Mouse (Mus musculus) heart, adult 18-20 months (tissue): Measurements from ENCODE around the gene 9130008F23Rik. TPM values are rescaled to one million over a fixed set of nuclear protein-coding genes. Genes with fewer than 3 reads are reported as not detected.

Experiments used
- DNase-seq, 2 experiments: peaks; one replicate each; pipeline ENCODE4 v3.0.0; 2021 to 2022; ENCODE audit warnings: mixed read lengths in 1 of 2
- long read RNA-seq, 2 experiments: library from polyadenylated mRNA; stranded (forward); transcript quantifications; one replicate each; pipeline ENCODE4 v2.0.0; 2021
- total RNA-seq, 2 experiments: library from RNA; stranded (reverse); gene quantifications; 2 replicates each; pipeline ENCODE4 v1.2.3; 2021

9130008F23Rik gene
- under 1 TPM; 0.26 to 0.52 TPM for total RNA-seq
- long read RNA-seq, experiment 1 = 0 reads
- long read RNA-seq, experiment 2 = 0 reads

DNA sequence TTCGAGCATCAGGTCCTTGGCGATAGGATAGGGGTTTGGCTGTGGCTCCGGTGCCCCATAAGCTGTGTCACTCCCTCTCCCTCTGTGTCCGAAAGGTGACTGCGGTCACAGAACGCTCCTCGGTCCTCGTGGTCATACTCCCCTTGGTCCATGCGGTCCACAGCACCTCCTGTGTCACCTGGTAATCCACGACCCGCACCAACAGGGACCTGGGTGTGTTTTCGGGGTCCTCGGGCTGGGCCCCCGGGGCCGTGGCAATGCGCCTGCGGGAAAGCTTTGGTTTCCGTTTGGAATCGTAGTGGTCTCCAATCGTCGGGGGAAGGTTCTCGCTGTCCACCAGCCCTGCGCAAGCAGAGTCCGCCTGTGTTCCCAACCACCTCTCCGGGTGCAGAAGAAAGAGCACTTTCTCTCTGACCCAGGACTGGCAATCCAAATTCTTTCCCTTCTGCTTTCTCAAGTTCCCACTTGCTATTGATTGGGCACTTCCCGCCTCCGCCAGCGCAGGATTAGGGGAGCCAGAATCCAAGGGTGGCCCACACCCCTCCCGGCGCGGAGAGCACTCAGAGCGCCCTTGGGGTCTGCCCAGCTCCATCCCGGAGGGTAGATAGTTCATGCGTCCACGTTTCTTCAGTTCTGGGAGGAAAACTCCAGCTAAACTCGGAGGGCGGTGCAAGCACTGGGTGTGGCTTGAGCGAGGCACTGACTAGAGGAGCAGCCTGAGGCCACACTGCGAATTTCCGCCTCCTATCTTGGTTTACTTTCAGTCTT, at the start of gene 9130008F23Rik:
TSS of gene 9130008F23Rik (minus strand) at position 636 of the 768 bp plus-strand sequence.
- peak; percentile 80 to 81 for DNase-seq

DNA sequence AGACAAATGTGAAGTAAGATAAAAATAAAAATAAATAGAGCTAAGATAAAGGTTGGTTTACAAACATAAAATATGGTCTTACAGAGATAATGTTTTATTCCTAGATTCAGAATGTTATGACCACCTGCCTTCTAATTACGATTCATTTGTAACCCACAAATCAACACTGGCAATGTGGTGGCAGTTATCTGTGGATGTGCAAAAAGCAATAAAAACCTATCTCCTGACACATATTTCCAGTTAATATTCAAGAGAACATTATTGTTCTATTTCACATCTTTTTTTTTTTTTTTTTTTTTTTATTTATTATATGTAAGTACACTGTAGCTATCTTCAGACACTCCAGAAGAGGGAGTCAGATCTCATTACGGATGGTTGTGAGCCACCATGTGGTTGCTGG, 35.1 kb upstream of the 9130008F23Rik start:
- DNase-seq = no peak

DNA sequence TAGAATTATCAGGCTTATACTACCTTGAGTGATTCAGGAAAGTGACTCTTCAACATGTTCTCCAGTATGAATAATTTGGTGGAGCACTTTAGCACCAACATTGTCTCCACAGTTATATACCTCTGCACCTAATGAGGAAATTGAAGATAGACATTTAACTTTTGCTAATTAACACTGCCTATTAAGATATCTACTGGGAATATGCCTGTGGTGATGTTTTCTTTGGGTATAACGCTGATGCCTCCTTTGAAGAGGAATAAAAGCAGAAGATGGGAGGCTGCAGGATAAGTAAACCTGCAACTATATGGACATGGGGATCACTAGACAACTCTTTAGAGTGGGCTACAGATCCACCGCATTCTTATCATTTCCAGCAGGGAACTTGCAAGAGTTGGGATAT, 33.9 kb upstream of the 9130008F23Rik start, which contains the start of gene Glyatl3:
TSS of gene Glyatl3 (minus strand) at position 101 of the 400 bp plus-strand sequence.
- no peak for DNase-seq

- DNase-seq = peak in 1 of 2 experiments; percentile 6
Observed at GRCm38 (mm10) chr17:40904721-40905154, 24.4 kb upstream of the 9130008F23Rik start.

- DNase-seq = peak in 1 of 2 experiments; percentile 4
Observed at GRCm38 (mm10) chr17:40904056-40904597, 23.8 kb upstream of the 9130008F23Rik start.

- DNase-seq = no peak
Observed at GRCm38 (mm10) chr17:40903345-40903744, 23.0 kb upstream of the 9130008F23Rik start.

- no peak for DNase-seq
Observed at GRCm38 (mm10) chr17:40899783-40900363, 19.5 kb upstream of the 9130008F23Rik start.

DNA sequence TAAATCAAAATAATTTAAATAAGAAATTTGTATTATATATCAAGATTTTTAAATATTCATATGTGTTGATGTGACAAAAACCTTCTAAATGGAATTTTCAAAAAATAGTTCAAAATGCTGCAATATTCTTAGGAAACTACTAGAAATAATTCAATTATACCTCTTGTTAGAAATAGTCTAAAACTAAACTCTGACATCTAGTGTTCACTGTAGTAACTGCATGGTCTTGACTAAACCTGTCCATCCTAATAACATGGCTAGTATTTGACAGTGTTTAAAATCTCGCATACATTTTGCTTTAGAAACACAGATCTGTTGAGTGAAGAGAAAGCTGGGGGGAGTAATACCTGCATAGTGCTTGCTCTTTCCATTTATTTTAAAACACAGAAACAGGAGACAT, 16.5 kb upstream of the 9130008F23Rik start:
- peak in 1 of 2 experiments; percentile 52 for DNase-seq

DNA sequence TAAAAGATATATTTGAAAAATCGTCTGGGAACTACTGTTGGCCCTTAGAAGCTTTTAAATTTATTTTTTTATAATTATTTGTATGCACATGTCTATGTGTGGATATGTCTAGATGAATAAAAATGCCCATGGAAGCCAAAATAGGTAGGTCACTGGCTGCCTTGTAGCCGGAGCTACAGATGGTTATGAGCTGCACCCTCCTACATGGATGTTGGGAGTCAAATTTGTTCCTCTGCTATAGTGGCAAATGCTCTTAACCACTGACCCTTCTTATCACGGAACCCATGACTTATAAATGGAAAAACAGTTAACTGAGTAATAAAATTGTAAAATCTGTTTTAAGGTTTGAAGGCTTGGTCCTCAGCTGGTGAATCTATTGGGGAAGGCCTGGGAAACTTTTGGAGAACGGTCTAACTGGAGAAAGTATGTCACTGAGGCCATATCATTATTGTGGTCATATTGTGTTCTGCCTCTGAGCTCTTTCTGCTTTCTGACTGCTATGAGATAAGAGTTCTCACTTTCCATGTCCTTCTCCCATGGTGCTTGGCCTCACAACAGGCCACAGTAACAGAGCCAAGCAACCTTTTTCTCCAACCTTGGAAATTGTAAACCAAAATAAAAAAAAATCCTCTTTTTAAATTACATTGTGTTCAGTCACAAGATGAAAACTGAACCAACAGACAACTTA, 7.6 kb upstream of the 9130008F23Rik start:
- no peak for DNase-seq

DNA sequence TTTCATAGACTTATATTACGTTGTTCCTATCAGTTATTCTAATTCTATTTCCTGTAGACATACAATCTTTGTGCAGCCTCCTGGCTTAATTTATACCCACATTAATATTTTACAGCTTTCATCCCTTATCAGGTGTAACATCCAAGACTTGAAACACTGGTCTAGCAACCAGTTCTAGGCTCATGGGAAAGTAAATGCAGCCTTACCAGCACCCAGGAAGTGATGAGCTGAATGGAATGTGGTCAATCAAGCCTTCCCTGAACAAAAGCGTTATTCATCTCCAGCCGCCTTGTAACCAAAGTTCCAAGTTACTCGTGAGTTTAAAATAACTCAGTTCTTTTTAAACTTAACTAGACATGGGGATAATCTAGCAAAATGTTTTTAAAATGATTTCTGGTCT, 4.8 kb upstream of the 9130008F23Rik start:
- DNase-seq = no peak

DNA sequence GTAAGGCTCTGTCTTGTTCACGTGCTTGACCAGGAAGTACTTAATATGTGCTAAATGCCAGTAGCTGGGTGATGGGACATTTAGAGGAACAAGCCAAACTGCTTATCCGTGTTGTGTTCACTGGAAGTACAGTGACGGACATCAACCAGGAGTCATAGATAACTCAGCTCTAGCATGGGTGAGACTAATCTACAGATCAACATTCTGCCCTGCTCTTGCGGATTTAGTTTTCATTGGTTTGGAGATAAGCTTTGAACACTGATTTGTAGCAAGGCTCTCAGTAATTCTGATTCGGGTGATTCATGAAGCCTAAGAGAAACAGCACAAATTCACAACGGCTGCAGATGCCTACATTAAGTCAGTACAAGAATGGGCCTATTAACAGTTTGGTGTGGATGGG, 1.8 kb upstream of the 9130008F23Rik start:
- no peak for DNase-seq

- DNase-seq = no peak
Observed at GRCm38 (mm10) chr17:40879528-40879923, 833 bp downstream of the 9130008F23Rik start.

DNA sequence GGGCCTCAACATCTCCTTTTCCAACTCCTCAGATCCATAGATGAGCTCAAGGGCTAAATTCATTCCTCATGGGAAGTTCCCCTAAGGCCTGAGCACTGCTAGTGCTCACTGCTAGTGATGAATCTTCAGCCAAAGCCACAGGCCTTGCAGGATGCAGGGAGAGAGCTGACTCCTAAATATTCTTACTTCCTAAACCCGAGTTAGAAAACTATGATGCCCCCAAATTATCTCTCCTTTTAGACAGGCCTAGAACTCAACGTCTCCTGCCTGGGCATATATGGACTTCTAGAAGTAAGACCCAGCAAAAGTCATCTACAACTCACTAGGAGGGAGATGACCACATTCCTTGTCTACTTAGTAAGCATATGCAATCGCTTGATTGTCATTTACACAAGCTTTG, 2.6 kb downstream of the 9130008F23Rik start:
- DNase-seq = peak in 1 of 2 experiments; percentile 8

DNA sequence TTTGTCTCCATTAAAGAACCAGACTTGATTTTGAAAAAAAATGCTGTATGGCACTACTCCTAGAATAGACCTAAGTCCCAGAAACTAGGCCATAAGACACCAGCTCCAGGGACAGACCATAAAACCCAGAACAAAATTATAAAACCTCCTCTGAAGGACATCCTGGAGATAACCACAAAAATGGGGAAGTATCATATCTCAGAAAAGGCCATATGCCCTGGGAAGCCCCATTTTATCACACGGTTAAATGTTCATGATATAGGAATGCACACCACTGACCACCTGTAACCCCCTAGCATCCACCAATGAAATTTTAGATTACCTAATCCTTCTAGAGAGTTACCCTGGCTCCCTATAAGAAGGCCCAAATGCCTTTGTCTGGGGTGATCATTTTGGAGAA, 4.8 kb downstream of the 9130008F23Rik start:
- no peak for DNase-seq

GRCm38 (mm10) chr17:40874701-40875100, 5.7 kb downstream of the 9130008F23Rik start:
- no peak for DNase-seq

DNA sequence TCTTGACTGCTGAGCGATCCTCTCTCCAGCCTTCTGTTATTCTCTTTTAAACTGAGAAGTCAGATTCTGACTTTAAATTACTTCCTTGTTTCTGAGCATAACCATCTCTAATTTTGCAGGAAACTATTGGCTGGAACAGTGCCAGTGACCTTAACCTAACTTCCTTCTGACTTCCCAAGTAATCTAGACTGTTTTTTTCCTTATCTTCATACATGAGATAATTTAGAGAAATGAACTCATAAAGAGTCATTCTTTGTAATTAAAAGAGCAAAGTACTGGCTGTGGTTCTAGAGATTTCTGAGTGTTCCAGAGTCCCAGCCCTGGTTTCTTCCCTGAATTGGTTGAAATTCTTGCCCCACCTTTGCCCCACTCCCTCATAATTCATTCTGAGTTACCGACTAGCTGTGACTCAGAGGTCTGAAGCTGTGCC, 6.8 kb downstream of the 9130008F23Rik start:
- DNase-seq = peak; percentile 20 to 40

DNA sequence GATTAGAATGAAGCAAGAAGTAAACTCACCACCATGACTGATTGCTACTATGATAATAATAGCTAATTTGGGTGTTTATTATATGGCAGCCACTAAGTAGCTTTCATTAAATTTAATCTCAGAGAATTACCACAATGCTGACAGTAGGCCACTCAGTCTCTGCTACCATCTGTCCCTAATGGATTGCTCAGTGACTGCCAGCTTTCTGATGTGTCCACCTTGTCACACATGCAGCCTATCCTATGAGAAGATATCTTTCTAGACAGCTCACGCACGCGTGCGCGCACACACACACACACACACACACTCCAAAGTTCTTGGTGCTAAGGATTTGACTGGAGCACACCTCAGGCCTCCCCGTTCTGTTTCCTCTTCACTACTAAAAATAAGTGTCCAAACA, 7.7 kb downstream of the 9130008F23Rik start:
- no peak for DNase-seq

GRCm38 (mm10) chr17:40868952-40869747, 11.2 kb downstream of the 9130008F23Rik start:
- DNase-seq = no peak

- DNase-seq = no peak
Observed at GRCm38 (mm10) chr17:40855065-40855464, 25.3 kb downstream of the 9130008F23Rik start.

GRCm38 (mm10) chr17:40837308-40837707, 43.1 kb downstream of the 9130008F23Rik start:
- DNase-seq = peak; percentile 7 to 18

GRCm38 (mm10) chr17:40831870-40832269, 48.5 kb downstream of the 9130008F23Rik start:
- no peak for DNase-seq
